Mouse (Mus musculus): ENCODE results near the gene Lrig1. TPM values are rescaled to one million over a fixed set of nuclear protein-coding genes. Genes with fewer than 3 reads are reported as not detected.

Lrig1 gene
- polyA plus RNA-seq, 1 experiment = 11.2 TPM

DNA sequence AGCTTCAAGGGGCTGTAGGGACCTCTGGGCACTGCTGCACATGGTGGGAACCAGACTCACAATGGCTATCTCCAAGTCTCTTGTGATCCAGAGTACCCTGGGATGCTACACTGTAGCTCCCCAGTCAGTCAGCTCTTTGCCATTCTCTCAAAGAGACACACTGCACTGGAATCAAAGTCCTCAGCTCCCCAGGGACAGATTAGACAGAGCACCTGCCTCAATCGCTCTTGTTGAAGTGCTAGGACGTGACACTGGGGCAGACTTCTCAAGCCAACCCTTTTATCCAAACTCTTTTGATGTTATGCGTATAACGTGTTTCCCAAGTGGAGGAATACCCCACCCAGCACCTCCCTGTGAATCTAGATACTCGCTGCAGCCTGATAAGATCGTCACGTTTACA is 23.7 kb downstream of the Lrig1 start:
- Histone ChIP-seq H3K79me3 (ENCODE audit: low read depth) (peaks cover 11% of the 10 kb centered on the region), H3K79me2 (ENCODE audit: control insufficient read depth, insufficient read depth) (peaks cover 52% of the 10 kb centered on the region), H3K27me3 (ENCODE audit: control insufficient read depth, insufficient read depth, insufficient read length) (no peaks in the 10 kb centered on the region), H3ac (ENCODE audit: control insufficient read depth, insufficient read length, low read depth) (no peak overlapping the region), H3K4me3 (ENCODE audit: insufficient read depth, poor library complexity, severe bottlenecking) (no peak overlapping the region), H3K36me3 (ENCODE audit: control insufficient read depth, insufficient read depth) (no peaks in the 10 kb centered on the region)
- no peak for TF ChIP-seq USF1 (IDR thresholded peaks at IDR 0.05; ENCODE audit: low read depth)
- no peak for TF ChIP-seq CEBPB (IDR thresholded peaks at IDR 0.05; ENCODE audit: low read depth)
- TF ChIP-seq MAX (IDR thresholded peaks at IDR 0.05) = no peak
- peak; percentile 28 for TF ChIP-seq MYOD1 (IDR thresholded peaks at IDR 0.05; ENCODE audit: control insufficient read depth, insufficient read length, low read depth)
- TF ChIP-seq CTCF (IDR thresholded peaks at IDR 0.05; ENCODE audit: control insufficient read depth, insufficient read depth, insufficient read length) = no peak

DNA sequence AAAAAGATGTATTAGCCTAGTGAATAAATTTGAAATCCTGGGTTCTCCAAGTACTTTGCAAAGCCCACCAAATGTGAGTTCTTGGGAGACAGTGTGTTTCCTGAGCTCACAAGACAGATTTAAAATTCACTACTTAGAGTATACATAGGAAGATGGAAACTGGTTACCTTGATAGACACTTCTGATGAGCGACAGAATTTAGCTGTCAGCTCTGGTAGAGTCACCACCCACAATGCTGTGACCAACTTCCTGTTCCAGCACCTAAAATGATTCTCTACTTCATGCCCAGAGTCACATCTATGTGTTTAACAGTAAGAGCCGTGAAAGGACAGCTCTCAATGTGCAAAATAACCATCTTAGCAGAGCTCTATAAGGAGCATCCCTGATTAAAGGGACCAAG is 27.5 kb downstream of the Lrig1 start:
- Histone ChIP-seq H3K4me3 (ENCODE audit: insufficient read depth, poor library complexity, severe bottlenecking) (no peak overlapping the region), H3ac (ENCODE audit: control insufficient read depth, insufficient read length, low read depth) (no peak overlapping the region), H3K79me2 (ENCODE audit: control insufficient read depth, insufficient read depth) (peaks cover 41% of the 10 kb centered on the region), H3K27me3 (ENCODE audit: control insufficient read depth, insufficient read depth, insufficient read length) (no peaks in the 10 kb centered on the region), H3K36me3 (ENCODE audit: control insufficient read depth, insufficient read depth) (no peaks in the 10 kb centered on the region), H3K79me3 (ENCODE audit: low read depth) (peaks cover 10% of the 10 kb centered on the region)
- no peak for TF ChIP-seq MYOG (IDR thresholded peaks at IDR 0.05; ENCODE audit: control insufficient read depth, extremely low read depth, insufficient read length)
- TF ChIP-seq MYOD1 (IDR thresholded peaks at IDR 0.05; ENCODE audit: control insufficient read depth, insufficient read length, low read depth) = no peak
- no peak for TF ChIP-seq CTCF (IDR thresholded peaks at IDR 0.05; ENCODE audit: control insufficient read depth, insufficient read depth, insufficient read length)
- no peak for TF ChIP-seq MAX (IDR thresholded peaks at IDR 0.05)
- TF ChIP-seq CEBPB (IDR thresholded peaks at IDR 0.05; ENCODE audit: low read depth) = no peak
- TF ChIP-seq FOSL1 (IDR thresholded peaks at IDR 0.05; ENCODE audit: insufficient read depth, low read length, poor library complexity, severe bottlenecking) = no peak
- TF ChIP-seq USF1 (IDR thresholded peaks at IDR 0.05; ENCODE audit: low read depth) = no peak

DNA sequence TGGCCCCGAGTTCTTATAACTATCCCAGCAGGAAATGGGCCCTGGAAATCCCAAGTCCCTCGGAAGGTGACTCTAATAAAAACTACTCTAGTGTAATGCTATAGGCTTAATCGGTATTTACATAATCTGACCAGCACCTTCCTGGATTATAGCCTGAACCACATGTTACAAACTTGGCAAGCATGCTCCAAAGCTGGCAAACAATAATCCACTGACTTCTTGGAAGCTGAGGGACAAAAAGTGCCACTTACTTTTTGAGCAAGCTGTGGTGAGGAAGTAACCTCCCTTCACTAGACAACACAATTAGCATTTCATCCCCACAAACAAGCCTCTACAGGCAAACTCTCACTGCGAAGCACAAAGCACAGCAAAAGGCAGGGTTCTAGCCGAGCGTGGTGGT is 30.6 kb downstream of the Lrig1 start:
- H3K79me2 ChIP-seq (ENCODE audit: control insufficient read depth, insufficient read depth) = peaks cover 15% of the 10 kb centered on the region
- no peak overlapping the region for H3K4me3 ChIP-seq (ENCODE audit: insufficient read depth, poor library complexity, severe bottlenecking)
- no peaks in the 10 kb centered on the region for H3K36me3 ChIP-seq (ENCODE audit: control insufficient read depth, insufficient read depth)
- H3K79me3 ChIP-seq (ENCODE audit: low read depth) = peaks cover 4% of the 10 kb centered on the region
- no peak for TF ChIP-seq MAX (IDR thresholded peaks at IDR 0.05)
- H3ac ChIP-seq (ENCODE audit: control insufficient read depth, insufficient read length, low read depth) = no peak overlapping the region
- no peaks in the 10 kb centered on the region for H3K27me3 ChIP-seq (ENCODE audit: control insufficient read depth, insufficient read depth, insufficient read length)

DNA sequence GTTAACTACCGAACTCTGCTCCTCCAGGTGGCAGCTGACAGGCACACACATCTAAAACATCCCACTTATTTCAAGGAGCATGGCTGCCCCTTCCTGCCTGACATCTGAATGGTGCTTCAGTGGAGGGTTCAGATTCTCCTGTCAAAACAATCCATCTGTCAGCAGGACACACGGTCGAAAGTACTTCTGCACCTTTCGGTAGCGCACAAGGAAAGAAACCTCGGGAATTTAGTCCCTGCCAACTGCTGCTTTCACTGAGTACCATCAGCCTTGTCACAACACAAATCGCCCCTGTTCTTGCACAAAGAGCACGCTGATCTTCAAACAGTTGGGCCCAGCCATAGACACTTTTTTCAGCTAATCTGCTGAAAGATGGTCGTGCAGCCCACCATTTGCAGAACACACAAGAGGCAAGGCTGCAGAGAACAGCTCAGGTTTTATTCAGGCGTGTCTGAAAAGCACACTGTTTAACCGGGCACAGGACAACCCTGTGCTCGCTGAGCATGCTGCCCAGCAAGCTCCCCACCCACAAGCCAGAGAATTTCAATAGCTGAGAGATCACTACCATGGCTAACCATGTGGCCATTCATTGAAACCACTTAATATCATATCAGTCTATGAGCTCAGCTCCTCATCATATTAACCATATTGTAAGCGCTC is 31.6 kb downstream of the Lrig1 start:
- Histone ChIP-seq H3K27me3 (ENCODE audit: control insufficient read depth, insufficient read depth, insufficient read length) (no peaks in the 10 kb centered on the region), H3ac (ENCODE audit: control insufficient read depth, insufficient read length, low read depth) (no peak overlapping the region), H3K79me3 (ENCODE audit: low read depth) (peaks cover 4% of the 10 kb centered on the region), H3K79me2 (ENCODE audit: control insufficient read depth, insufficient read depth) (peaks cover 15% of the 10 kb centered on the region), H3K36me3 (ENCODE audit: control insufficient read depth, insufficient read depth) (no peaks in the 10 kb centered on the region), H3K4me3 (ENCODE audit: insufficient read depth, poor library complexity, severe bottlenecking) (no peak overlapping the region)
- TF ChIP-seq CTCF (IDR thresholded peaks at IDR 0.05; ENCODE audit: control insufficient read depth, insufficient read depth, insufficient read length) (no peak), MAX (IDR thresholded peaks at IDR 0.05) (no peak), CEBPB (IDR thresholded peaks at IDR 0.05; ENCODE audit: low read depth) (no peak), MYOG (IDR thresholded peaks at IDR 0.05; ENCODE audit: control insufficient read depth, extremely low read depth, insufficient read length) (no peak), MYOD1 (IDR thresholded peaks at IDR 0.05; ENCODE audit: control insufficient read depth, insufficient read length, low read depth) (no peak), FOSL1 (IDR thresholded peaks at IDR 0.05; ENCODE audit: insufficient read depth, low read length, poor library complexity, severe bottlenecking) (no peak), USF1 (IDR thresholded peaks at IDR 0.05; ENCODE audit: low read depth) (no peak)

DNA sequence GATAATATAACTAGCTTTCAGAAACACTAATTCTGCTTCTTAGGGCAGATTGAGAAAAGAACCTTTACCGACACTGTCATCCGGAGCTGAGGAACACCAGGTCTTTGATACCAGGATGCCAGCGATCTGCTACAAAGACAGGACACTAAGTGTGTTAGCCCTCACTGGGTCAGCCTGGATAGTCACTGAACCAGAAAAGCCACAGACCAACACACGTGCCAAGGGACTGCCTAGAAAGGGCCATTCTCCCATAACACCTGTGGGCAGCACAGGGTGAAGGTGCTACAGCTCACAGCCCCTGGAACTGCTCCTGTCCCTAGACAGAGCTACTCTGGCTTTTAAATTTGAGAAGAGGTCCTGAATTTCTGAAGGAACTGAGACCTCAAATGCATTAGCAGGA is 32.8 kb downstream of the Lrig1 start:
- Histone ChIP-seq H3K79me2 (ENCODE audit: control insufficient read depth, insufficient read depth) (peaks cover 15% of the 10 kb centered on the region), H3K27me3 (ENCODE audit: control insufficient read depth, insufficient read depth, insufficient read length) (no peaks in the 10 kb centered on the region), H3K36me3 (ENCODE audit: control insufficient read depth, insufficient read depth) (no peaks in the 10 kb centered on the region), H3K79me3 (ENCODE audit: low read depth) (peaks cover 4% of the 10 kb centered on the region), H3ac (ENCODE audit: control insufficient read depth, insufficient read length, low read depth) (no peak overlapping the region), H3K4me3 (ENCODE audit: insufficient read depth, poor library complexity, severe bottlenecking) (no peak overlapping the region)
- no peak for TF ChIP-seq MYOD1 (IDR thresholded peaks at IDR 0.05; ENCODE audit: control insufficient read depth, insufficient read length, low read depth)
- no peak for TF ChIP-seq CTCF (IDR thresholded peaks at IDR 0.05; ENCODE audit: control insufficient read depth, insufficient read depth, insufficient read length)

DNA sequence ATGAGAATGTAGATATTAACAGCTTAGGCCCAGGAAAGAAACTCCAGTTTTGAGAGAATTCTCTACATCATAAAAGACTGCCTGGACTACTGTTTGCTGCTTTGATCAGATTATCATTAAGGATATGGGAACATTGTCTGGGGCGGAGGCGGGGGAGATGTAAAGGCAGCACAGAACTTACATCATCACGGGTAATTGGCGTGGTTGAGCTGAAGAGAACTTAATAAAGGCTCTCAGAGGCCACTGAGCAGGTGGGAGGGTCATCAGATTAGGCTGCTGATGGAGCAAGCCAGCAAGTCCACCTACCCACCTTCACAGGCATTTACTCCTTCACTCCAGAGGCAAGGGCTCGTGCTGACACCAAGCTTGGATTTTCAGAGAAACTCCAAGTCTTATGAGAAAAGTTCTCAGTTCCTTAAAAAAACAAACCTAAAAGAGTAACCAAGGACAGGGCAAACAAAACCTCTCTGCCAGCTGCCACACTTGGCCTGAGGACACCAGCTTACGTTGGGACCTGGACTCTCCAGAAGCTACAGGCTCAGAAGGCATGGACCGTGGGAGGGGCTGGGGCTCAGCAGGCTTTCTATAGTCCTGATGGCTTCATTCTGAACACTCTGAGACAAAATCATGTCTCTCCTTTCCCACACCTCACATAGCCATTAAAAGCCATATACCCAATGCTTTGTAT is 33.4 kb downstream of the Lrig1 start:
- Histone ChIP-seq H3K36me3 (ENCODE audit: control insufficient read depth, insufficient read depth) (no peaks in the 10 kb centered on the region), H3K79me2 (ENCODE audit: control insufficient read depth, insufficient read depth) (peaks cover 15% of the 10 kb centered on the region), H3K27me3 (ENCODE audit: control insufficient read depth, insufficient read depth, insufficient read length) (no peaks in the 10 kb centered on the region), H3K4me3 (ENCODE audit: insufficient read depth, poor library complexity, severe bottlenecking) (no peak overlapping the region), H3K79me3 (ENCODE audit: low read depth) (peaks cover 4% of the 10 kb centered on the region), H3ac (ENCODE audit: control insufficient read depth, insufficient read length, low read depth) (no peak overlapping the region)
- TF ChIP-seq MYOG (IDR thresholded peaks at IDR 0.05; ENCODE audit: control insufficient read depth, extremely low read depth, insufficient read length) (no peak), MYOD1 (IDR thresholded peaks at IDR 0.05; ENCODE audit: control insufficient read depth, insufficient read length, low read depth) (no peak), CEBPB (IDR thresholded peaks at IDR 0.05; ENCODE audit: low read depth) (no peak), CTCF (IDR thresholded peaks at IDR 0.05; ENCODE audit: control insufficient read depth, insufficient read depth, insufficient read length) (no peak), USF1 (IDR thresholded peaks at IDR 0.05; ENCODE audit: low read depth) (no peak)
